Mouse (Mus musculus): ENCODE data around the gene Gm5941. TPM values are rescaled to one million over a fixed set of nuclear protein-coding genes. Genes with fewer than 3 reads are reported as not detected.
"Not testable (repeated sequence)": the region's sequence is repeated elsewhere in the genome, so short reads cannot be mapped to it uniquely, and the experiment has no call there.

Gene Gm5941
- not detected for total RNA-seq (2022)

GRCm38 (mm10) chrX:92489649-92490048 lies at the start of gene Gm5941:
TSS of gene Gm5941 (plus strand) at chrX:92489949.
- not testable (repeated sequence) for DNase-seq (ENCODE audit: low spot score in 2 of 2)

- no peak for DNase-seq (ENCODE audit: low spot score in 2 of 2)
These were observed 29.3 kb upstream of the Gm5941 start for GRCm38 (mm10) chrX:92460496-92460895.

DNA sequence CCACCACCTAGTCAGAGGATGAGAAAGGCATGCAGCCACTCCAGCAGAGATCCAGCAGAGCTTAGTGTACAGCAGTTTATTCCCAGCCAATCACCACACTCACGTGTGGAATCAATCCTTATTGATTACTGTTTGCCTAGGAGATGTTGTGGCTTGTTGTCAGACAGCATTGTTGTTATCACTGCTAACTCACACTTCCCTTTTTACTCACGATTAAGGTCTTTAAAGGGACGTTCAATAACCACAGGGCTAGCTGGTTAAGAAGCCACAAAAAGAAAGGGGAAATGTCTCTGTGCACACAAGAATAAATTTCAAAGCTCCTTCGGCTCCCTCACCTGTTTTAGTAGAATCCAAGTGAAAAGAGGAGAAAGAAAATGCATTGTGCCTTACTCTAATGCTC lies 25.0 kb upstream of the Gm5941 start:
- DNase-seq (ENCODE audit: low spot score in 2 of 2): no peak

GRCm38 (mm10) chrX:92498254-92498653 lies 8.5 kb downstream of the Gm5941 start:
- DNase-seq (ENCODE audit: low spot score in 2 of 2): no peak

DNA sequence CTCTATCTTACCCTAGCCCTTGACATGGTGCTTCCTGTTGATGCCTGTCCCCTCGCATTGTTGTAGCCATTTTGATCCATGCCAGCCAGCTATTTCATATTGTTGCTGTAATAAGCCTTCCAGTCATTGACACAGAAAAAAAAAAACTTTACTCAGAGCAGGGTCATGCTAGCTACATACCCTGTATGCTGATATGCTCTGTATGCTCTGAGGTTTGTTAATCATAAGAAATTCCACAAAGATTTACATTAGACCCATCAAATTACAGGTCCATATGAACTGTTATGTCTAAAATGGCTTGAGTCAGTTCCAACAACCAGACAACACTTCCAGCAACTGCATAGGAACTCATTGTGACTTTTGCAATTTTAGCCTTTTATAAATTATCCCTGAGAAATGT lies 38.1 kb downstream of the Gm5941 start:
- no peak for DNase-seq (ENCODE audit: low spot score in 2 of 2)

Other genes with a start within 250 kb of the Gm5941 start
- not detected for gene Mageb18, start 109.6 kb downstream of the Gm5941 start, total RNA-seq (2022)

Measured in layer of hippocampus, adult 8-10 months (tissue).